Mouse (Mus musculus) ES-Bruce4 (cell line): ENCODE measurements around the gene Cdcp1. TPM values are rescaled to one million over a fixed set of nuclear protein-coding genes. Genes with fewer than 3 reads are reported as not detected.

Source experiments
- H3K27ac ChIP-seq: 2 replicates; pipeline ENCODE4 v1.5.1; 2012; ENCODE audit warnings: low read length, inconsistent platforms; ENCODE audit not compliant: insufficient read depth
- H3K27me3 ChIP-seq: 2 replicates; pipeline ENCODE4 v1.6.1; 2012; ENCODE audit warnings: mild to moderate bottlenecking, low read length, inconsistent platforms; ENCODE audit not compliant: control insufficient read depth, poor library complexity, insufficient read depth, severe bottlenecking
- H3K36me3 ChIP-seq: 2 replicates; pipeline ENCODE4 v1.6.1; 2012; ENCODE audit warnings: inconsistent platforms, mild to moderate bottlenecking, low read length, moderate library complexity; ENCODE audit not compliant: control insufficient read depth, poor library complexity, insufficient read depth, severe bottlenecking
- H3K4me1 ChIP-seq: one replicate; pipeline ENCODE4 v1.8.1; 2011; ENCODE audit warnings: low read length; ENCODE audit not compliant: control insufficient read depth, insufficient read depth
- H3K4me3 ChIP-seq: 2 replicates; pipeline ENCODE4 v1.5.1; 2011; ENCODE audit warnings: low read depth, mild to moderate bottlenecking, low read length
- H3K9ac ChIP-seq: 2 replicates; pipeline ENCODE4 v1.6.1; 2012; ENCODE audit warnings: low read depth, mild to moderate bottlenecking, inconsistent platforms; ENCODE audit not compliant: poor library complexity, severe bottlenecking
- H3K9me3 ChIP-seq: replicated peaks from 2 replicates; pipeline ENCODE4 v1.6.1; 2012; ENCODE audit warnings: mild to moderate bottlenecking, low read length, inconsistent platforms; ENCODE audit not compliant: control insufficient read depth, poor library complexity, insufficient read depth, severe bottlenecking
- CTCF ChIP-seq: IDR thresholded peaks from one replicate; pipeline ENCODE4 v1.8.1; 2011; ENCODE audit warnings: low read depth, low read length
- EP300 ChIP-seq: IDR thresholded peaks from 2 replicates; pipeline ENCODE4 v1.6.1; 2011; ENCODE audit warnings: low read depth, low read length; ENCODE audit not compliant: insufficient read depth
- POLR2A ChIP-seq: IDR thresholded peaks from one replicate; pipeline ENCODE4 v1.8.1; 2011; ENCODE audit warnings: low read length; ENCODE audit not compliant: insufficient read depth
- polyA plus RNA-seq: library from polyadenylated mRNA; stranded (reverse); fragments of >200 nt; gene quantifications from 2 replicates; pipeline ENCODE4 v1.2.4, GENCODE M21; 2011; ENCODE audit warnings: low read depth; ENCODE audit not compliant: missing spikeins, insufficient read depth, insufficient read length

Gene Cdcp1
- 37.7 and 40.2 TPM in 2 replicates for polyA plus RNA-seq

DNA sequence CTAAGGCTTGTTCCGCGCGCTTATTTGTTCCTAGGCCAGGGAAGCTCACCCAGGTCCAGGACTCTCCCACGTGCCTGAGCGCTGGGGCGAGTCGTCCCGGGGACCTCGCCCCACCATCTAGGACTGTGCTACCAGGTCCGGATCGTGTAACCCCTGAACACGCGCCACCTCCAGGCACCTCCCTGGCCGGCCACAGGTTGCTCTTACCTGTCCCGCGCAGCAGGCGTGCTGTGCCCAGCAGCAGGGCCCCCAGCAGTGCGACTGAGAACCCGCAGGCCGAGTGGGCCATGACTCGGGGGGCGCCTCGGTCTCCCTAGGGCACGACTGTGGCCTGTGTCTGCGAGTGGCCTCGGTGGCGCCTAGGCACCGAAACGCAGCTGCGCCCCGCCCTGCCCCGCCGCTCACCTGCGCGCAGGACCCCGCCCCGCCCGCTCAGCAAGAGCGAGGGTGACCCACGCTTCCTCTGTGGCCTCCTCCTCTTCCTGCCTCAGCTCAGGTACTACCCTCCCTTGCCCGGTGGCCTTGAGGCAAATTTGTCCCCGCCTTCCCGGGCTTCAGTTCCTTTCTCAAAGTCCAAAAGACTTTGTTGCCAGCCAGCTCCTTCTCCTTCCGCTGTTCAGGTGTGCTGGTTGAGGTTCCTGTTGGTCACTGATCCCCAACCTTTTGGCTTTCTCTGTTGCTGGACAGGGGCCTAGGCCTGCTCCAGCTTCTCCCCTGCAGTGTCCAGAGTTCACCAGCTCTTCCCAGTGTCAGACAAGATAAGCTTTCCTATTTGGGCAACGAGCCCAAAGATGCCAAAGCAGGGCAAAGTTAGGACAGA is at the start of gene Cdcp1:
TSS of gene Cdcp1 (minus strand) at position 418 of the 820 bp plus-strand sequence.
- H3K9ac ChIP-seq: peak within 1 kb of the TSS; percentile 63
- TF ChIP-seq CTCF (no peak), POLR2A (no peak), EP300 (no peak)
- no peak within 1 kb of the TSS for H3K27ac ChIP-seq
- no peaks in the 10 kb centered on the region for H3K36me3 ChIP-seq
- no peaks in the 10 kb centered on the region for H3K27me3 ChIP-seq
- no peaks in the 10 kb centered on the region for H3K4me1 ChIP-seq
- no peaks in the 10 kb centered on the region for H3K9me3 ChIP-seq
- H3K4me3 ChIP-seq: peak within 1 kb of the TSS; percentile 67

DNA sequence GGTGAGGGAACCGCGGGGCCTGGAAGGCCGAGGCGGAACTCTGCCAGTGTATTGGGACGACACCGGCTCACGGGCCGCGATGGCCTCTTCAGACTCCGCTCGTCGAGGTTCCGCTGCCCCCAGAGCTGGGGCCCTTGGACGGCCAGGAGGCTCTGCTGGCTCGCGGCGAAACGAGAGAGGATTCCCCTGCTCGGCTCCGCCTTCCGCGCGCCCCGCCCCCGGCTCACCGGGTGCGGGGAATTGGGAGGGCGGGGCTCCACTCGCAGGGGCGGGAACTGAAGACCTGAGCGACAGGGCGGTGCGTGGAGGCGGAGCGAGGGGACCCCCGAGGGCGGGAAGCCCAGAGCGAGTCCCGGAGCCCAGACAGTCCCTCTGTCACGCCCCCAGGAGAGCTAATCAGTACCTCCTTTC is 44.8 kb upstream of the Cdcp1 start, which contains the start of gene Tmem158:
TSS of gene Tmem158 (minus strand) at position 154 of the 411 bp plus-strand sequence.
- Histone ChIP-seq H3K4me3 (peak within 1 kb of the TSS; percentile 56), H3K9me3 (no peaks in the 10 kb centered on the region), H3K27ac (no peak within 1 kb of the TSS), H3K4me1 (peaks cover 2% of the 10 kb centered on the region), H3K27me3 (no peaks in the 10 kb centered on the region; the same call in none of the 2 replicates), H3K9ac (peak within 1 kb of the TSS; percentile 73), H3K36me3 (no peaks in the 10 kb centered on the region)
- peak; percentile 31 for TF ChIP-seq POLR2A
- no peak for TF ChIP-seq EP300

DNA sequence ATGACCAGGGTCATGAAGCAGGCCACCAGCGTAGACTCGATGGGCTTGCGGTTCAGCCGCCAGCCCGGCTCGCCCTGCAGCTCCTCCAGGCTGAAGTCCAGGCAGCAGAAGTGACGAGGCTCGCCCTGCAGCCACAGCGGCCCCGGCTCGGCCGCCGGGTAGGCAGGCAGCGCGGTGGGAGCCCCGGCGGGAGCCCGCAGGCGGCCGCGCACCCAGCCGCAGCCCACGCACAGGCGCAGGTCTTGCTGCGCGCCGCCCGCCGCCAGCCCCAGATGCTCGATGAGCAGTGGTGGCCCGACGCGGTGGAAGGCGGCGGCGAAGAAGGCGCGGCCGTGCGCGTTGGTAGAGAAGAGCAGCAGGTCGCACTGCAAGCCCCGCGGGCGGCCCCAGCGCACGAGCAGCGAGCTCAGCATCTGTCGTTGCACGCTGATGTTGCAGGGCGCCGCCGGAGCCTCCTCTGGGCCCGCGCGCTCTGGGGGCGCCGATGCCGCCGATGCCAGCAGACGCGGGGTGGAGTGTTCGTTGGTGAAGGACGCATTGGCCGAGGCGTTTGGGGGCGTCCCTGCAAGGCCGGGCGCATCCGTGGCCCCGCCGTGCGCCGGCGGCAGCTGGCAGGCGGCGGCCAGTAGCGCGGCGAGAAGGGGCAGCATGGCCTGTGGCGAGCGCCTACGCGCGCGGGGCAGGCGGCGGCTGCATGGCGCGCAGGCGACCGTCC is 44.2 kb upstream of the Cdcp1 start:
- Histone ChIP-seq H3K9ac (peak overlapping the region; percentile 73), H3K27me3 (no peaks in the 10 kb centered on the region; the same call in none of the 2 replicates), H3K4me3 (peak overlapping the region; percentile 56), H3K36me3 (no peaks in the 10 kb centered on the region), H3K9me3 (no peaks in the 10 kb centered on the region), H3K4me1 (peaks cover 2% of the 10 kb centered on the region), H3K27ac (no peak overlapping the region)
- no peak for TF ChIP-seq CTCF
- no peak for TF ChIP-seq EP300
- no peak for TF ChIP-seq POLR2A

DNA sequence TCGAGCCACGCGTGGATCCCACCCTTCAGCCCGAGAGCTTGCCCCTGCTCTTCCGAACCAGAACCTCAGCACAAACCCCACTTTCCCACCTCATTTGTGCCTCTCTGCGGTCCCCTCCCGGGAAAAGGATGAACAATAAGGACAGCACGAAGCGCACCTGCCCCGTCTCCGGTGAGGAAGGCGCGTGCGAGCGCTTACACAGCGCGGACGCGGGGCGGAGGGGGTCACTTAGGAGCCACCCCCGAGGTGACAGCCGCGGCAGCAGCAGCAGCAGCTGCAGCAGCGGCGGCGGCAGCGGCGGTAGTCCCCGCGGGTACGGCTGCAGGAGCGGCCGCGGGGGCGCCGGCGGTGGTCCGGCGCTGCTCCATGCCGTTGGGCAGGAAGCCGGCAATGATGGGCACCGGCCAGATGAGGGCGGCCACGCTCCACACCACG is 43.6 kb upstream of the Cdcp1 start:
- Histone ChIP-seq H3K36me3 (no peaks in the 10 kb centered on the region), H3K27me3 (no peaks in the 10 kb centered on the region; the same call in 1 of the 2 replicates), H3K9ac (peak overlapping the region; percentile 73), H3K4me3 (peak overlapping the region; percentile 56), H3K4me1 (peaks cover 2% of the 10 kb centered on the region), H3K27ac (no peak overlapping the region), H3K9me3 (no peaks in the 10 kb centered on the region)
- TF ChIP-seq EP300 (no peak), CTCF (peak; percentile 65), POLR2A (no peak)

- TF ChIP-seq CTCF (no peak), EP300 (no peak), POLR2A (no peak)
- Histone ChIP-seq H3K4me1 (peaks cover 2% of the 10 kb centered on the region), H3K27me3 (no peaks in the 10 kb centered on the region; the same call in 1 of the 2 replicates), H3K4me3 (no peak overlapping the region), H3K27ac (no peak overlapping the region), H3K36me3 (no peaks in the 10 kb centered on the region), H3K9me3 (no peaks in the 10 kb centered on the region), H3K9ac (no peak overlapping the region)
These were observed 43.0 kb upstream of the Cdcp1 start for GRCm38 (mm10) chr9:123258796-123259195.
